8 mouse cellular contexts compared by ENCODE assay signal in the genomic region with DNA sequence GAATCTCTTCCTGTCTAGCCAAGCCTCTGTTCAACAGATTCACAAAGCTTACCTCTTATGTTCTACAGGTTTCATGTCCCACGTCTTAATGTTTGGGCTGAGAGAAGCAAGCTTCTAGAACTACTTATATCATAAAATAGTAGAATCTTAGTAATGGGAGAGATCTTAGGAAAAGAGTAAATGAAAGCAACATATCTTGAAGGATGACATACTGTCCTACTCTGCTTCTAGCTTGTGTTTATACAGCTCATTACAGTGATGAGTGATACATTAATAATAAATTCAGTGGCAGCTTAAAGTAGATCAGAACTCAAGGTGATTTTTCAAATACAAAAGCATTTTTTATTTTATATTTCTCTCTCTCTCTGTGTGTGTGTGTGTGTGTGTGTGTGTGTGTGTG. TPM values are rescaled to one million over a fixed set of nuclear protein-coding genes. Genes with fewer than 3 reads are reported as not detected.
DNase-seq lines count a peak whose midpoint lies in the region; ATAC-seq lines count a peak whose summit lies in the region.

TSS of gene Lgals8 (minus strand) at position 101 of the 400 bp plus-strand sequence.

- no peaks in the 10 kb centered on the region for H3K9me3 ChIP-seq in midbrain, embryonic 11.5 days (ENCODE audit: control insufficient read depth, low read length)
- H3K9me3 ChIP-seq in midbrain, embryonic 10.5 days (replicated peaks), result no peaks in the 10 kb centered on the region
- no peaks in the 10 kb centered on the region for H3K9me3 ChIP-seq in embryonic facial prominence, embryonic 14.5 days (ENCODE audit: control insufficient read depth, low read length)
- no peaks in the 10 kb centered on the region for H3K9me3 ChIP-seq in limb, embryonic 11.5 days (ENCODE audit: control insufficient read depth, low read length)
- H3K9me3 ChIP-seq in stomach, embryonic 14.5 days (ENCODE audit: control insufficient read depth, low read depth, low read length), result no peaks in the 10 kb centered on the region

- intact Hi-C loops in heart, postnatal 14 days (cut with DNase I), result loop anchor here (5.0 kb wide), 2 partner anchors 68 to 102 kb away; partner anchors contain the start of genes Ero1lb and Heatr1

- no peak for ATAC-seq in midbrain, embryonic 11.5 days (ENCODE audit: low FRiP score)
- ATAC-seq in embryonic facial prominence, embryonic 14.5 days (ENCODE audit: low read depth), result no peak
- no peak for ATAC-seq in limb, embryonic 11.5 days (ENCODE audit: insufficient number of reproducible peaks, low FRiP score, low TSS enrichment, low read depth)
- ATAC-seq in stomach, embryonic 14.5 days (ENCODE audit: insufficient number of reproducible peaks, insufficient read depth, low FRiP score, low read depth), result no peak

- H3K4me3 ChIP-seq in midbrain, embryonic 11.5 days (ENCODE audit: low read depth, low read length), result no peak within 1 kb of the TSS
- no peak within 1 kb of the TSS for H3K4me3 ChIP-seq in midbrain, embryonic 10.5 days
- no peak within 1 kb of the TSS for H3K4me3 ChIP-seq in embryonic facial prominence, embryonic 14.5 days (ENCODE audit: low read depth, low read length)
- no peak within 1 kb of the TSS for H3K4me3 ChIP-seq in limb, embryonic 11.5 days (ENCODE audit: low read depth, low read length)
- no peak within 1 kb of the TSS for H3K4me3 ChIP-seq in stomach, embryonic 14.5 days (ENCODE audit: low read depth, low read length)

- no peaks in the 10 kb centered on the region for H3K4me1 ChIP-seq in midbrain, embryonic 11.5 days (ENCODE audit: control insufficient read depth, insufficient read depth, low read length)
- peaks cover 16% of the 10 kb centered on the region for H3K4me1 ChIP-seq in midbrain, embryonic 10.5 days
- no peaks in the 10 kb centered on the region for H3K4me1 ChIP-seq in embryonic facial prominence, embryonic 14.5 days (ENCODE audit: control insufficient read depth, insufficient read depth, low read length)
- H3K4me1 ChIP-seq in limb, embryonic 11.5 days (ENCODE audit: control insufficient read depth, insufficient read depth, low read length), result peaks cover 3% of the 10 kb centered on the region; the same call in 1 of the 2 replicates
- peaks cover 2% of the 10 kb centered on the region; the same call in 1 of the 2 replicates for H3K4me1 ChIP-seq in stomach, embryonic 14.5 days (ENCODE audit: control insufficient read depth, insufficient read depth, low read length)

- H3K27me3 ChIP-seq in midbrain, embryonic 11.5 days (ENCODE audit: control insufficient read depth, insufficient read depth, low read length), result no peaks in the 10 kb centered on the region
- no peaks in the 10 kb centered on the region for H3K27me3 ChIP-seq in midbrain, embryonic 10.5 days (ENCODE audit: low read depth, poor library complexity, severe bottlenecking)
- H3K27me3 ChIP-seq in embryonic facial prominence, embryonic 14.5 days (replicated peaks; ENCODE audit: control insufficient read depth, insufficient read depth, low read length), result no peaks in the 10 kb centered on the region
- no peaks in the 10 kb centered on the region for H3K27me3 ChIP-seq in limb, embryonic 11.5 days (ENCODE audit: control insufficient read depth, insufficient read depth, low read length)
- H3K27me3 ChIP-seq in stomach, embryonic 14.5 days (ENCODE audit: control insufficient read depth, insufficient read depth, low read length), result no peaks in the 10 kb centered on the region

- H3K27ac ChIP-seq in midbrain, embryonic 11.5 days (ENCODE audit: low read depth, low read length), result no peak within 1 kb of the TSS
- no peak within 1 kb of the TSS for H3K27ac ChIP-seq in midbrain, embryonic 10.5 days (replicated peaks)
- H3K27ac ChIP-seq in embryonic facial prominence, embryonic 14.5 days (replicated peaks; ENCODE audit: low read depth, low read length), result no peak within 1 kb of the TSS
- H3K27ac ChIP-seq in limb, embryonic 11.5 days (replicated peaks; ENCODE audit: low read depth, low read length), result no peak within 1 kb of the TSS
- H3K27ac ChIP-seq in stomach, embryonic 14.5 days (ENCODE audit: low read length), result no peak within 1 kb of the TSS

- WGBS in midbrain, embryonic 11.5 days, result 86% methylated on average over 1 of the region's 1 CpGs
- WGBS in midbrain, embryonic 10.5 days, result 86% methylated on average over 1 of the region's 1 CpGs
- 78% methylated on average over 1 of the region's 1 CpGs for WGBS in embryonic facial prominence, embryonic 14.5 days
- WGBS in limb, embryonic 11.5 days, result 82% methylated on average over 1 of the region's 1 CpGs
- WGBS in stomach, embryonic 14.5 days, result 80% methylated on average over 1 of the region's 1 CpGs

- no peaks in the 10 kb centered on the region for H3K36me3 ChIP-seq in midbrain, embryonic 11.5 days (ENCODE audit: control insufficient read depth, insufficient read depth, low read length)
- H3K36me3 ChIP-seq in midbrain, embryonic 10.5 days, result no peaks in the 10 kb centered on the region
- no peaks in the 10 kb centered on the region for H3K36me3 ChIP-seq in embryonic facial prominence, embryonic 14.5 days (ENCODE audit: control insufficient read depth, insufficient read depth, low read length)
- H3K36me3 ChIP-seq in limb, embryonic 11.5 days (ENCODE audit: control insufficient read depth, insufficient read depth, low read length), result no peaks in the 10 kb centered on the region
- no peaks in the 10 kb centered on the region for H3K36me3 ChIP-seq in stomach, embryonic 14.5 days (ENCODE audit: control insufficient read depth, insufficient read depth, low read length)

- no peak within 1 kb of the TSS for H3K9ac ChIP-seq in midbrain, embryonic 11.5 days (ENCODE audit: low read length)
- H3K9ac ChIP-seq in embryonic facial prominence, embryonic 14.5 days (ENCODE audit: low read depth, low read length), result no peak within 1 kb of the TSS
- H3K9ac ChIP-seq in limb, embryonic 11.5 days (ENCODE audit: low read length), result no peak within 1 kb of the TSS
- no peak within 1 kb of the TSS for H3K9ac ChIP-seq in stomach, embryonic 14.5 days (replicated peaks; ENCODE audit: low read depth, low read length)

- no peak within 1 kb of the TSS for H3K4me2 ChIP-seq in midbrain, embryonic 11.5 days
- no peak within 1 kb of the TSS for H3K4me2 ChIP-seq in embryonic facial prominence, embryonic 14.5 days (ENCODE audit: low read depth, low read length)
- no peak within 1 kb of the TSS for H3K4me2 ChIP-seq in limb, embryonic 11.5 days (ENCODE audit: low read depth, severe bottlenecking)
- H3K4me2 ChIP-seq in stomach, embryonic 14.5 days (replicated peaks; ENCODE audit: low read depth, low read length), result no peak within 1 kb of the TSS

- DNase-seq in midbrain, embryonic 11.5 days (ENCODE audit: low spot score, missing footprints), result no peak
- DNase-seq in midbrain, embryonic 10.5 days (ENCODE audit: low spot score), result no peak
- DNase-seq in embryonic facial prominence, embryonic 14.5 days (ENCODE audit: low spot score), result no peak
- DNase-seq in heart, postnatal 14 days, result no peak
- no peak for DNase-seq in limb, embryonic 11.5 days (ENCODE audit: low spot score)
- no peak for DNase-seq in retina, postnatal 1 day
- DNase-seq in spleen, postnatal 4 days (ENCODE audit: low spot score in 2 of 2), result no peak

RNA-seq across cellular contexts. Expression of gene Lgals8, which starts in this region (rescaled TPM):
- polyA plus RNA-seq in midbrain, embryonic 11.5 days (2014; fragmentation: Nextera tagmentation; extraction: Ambion mirVana), result 10.5 and 13.8 TPM in 2 replicates
- polyA plus RNA-seq in midbrain, embryonic 10.5 days (2016; fragmentation: Nextera tagmentation; extraction: Ambion mirVana), result 7.8 and 11.1 TPM in 2 replicates
- 22.5 and 23.8 TPM in 2 replicates for polyA plus RNA-seq in embryonic facial prominence, embryonic 14.5 days (2014; fragmentation: Nextera tagmentation; extraction: Ambion mirVana)
- 10 to 100 TPM; 33.9 to 40.0 TPM for total RNA-seq in heart, postnatal 14 days (2021)
- polyA plus RNA-seq in limb, embryonic 11.5 days (2014; fragmentation: Nextera tagmentation; extraction: Ambion mirVana), result 11.0 and 11.6 TPM in 2 replicates
- polyA plus RNA-seq in stomach, embryonic 14.5 days (2014; fragmentation: Nextera tagmentation; extraction: Ambion mirVana), result 27.5 and 32.5 TPM in 2 replicates
